Mouse (Mus musculus) stomach, postnatal 0 days (tissue): Measurements from ENCODE around the gene Ovca2.

Experiments used
- CTCF ChIP-seq: IDR thresholded peaks from 2 replicates; pipeline ENCODE4 v1.5.1; 2016; ENCODE audit warnings: antibody characterized with exemption, low read depth, mild to moderate bottlenecking, moderate library complexity
- EP300 ChIP-seq: optimal IDR thresholded peaks from 2 replicates; pipeline ENCODE3; 2016; ENCODE audit warnings: antibody characterized with exemption

DNA sequence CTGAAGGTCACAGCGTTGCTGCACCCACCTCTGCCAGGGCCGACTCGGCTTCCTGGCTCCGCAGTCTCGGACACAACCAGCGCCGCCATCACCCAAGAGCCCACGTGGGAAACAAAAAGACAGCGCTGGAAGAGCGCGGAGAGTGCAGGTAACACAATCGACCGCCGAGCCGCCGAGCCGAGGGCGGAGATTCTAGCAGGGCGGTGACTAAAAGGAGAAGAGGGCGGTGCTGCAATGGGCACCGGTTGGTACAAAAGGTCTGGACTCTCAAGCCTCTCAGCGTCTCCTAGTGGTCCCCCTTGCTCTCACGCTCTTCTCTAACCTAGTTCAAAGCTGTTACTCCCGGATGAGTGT is 11.7 kb upstream of the Ovca2 start:
- TF ChIP-seq CTCF (peak; percentile 55), EP300 (no peak)
